Mouse (Mus musculus): ENCODE results near the gene Rcsd1. TPM values are rescaled to one million over a fixed set of nuclear protein-coding genes. Genes with fewer than 3 reads are reported as not detected.
A peak's percentile ranks its signal among the peaks of the same experiment; 100 is the strongest.

Rcsd1 gene
- total and polyA plus RNA-seq, 3 experiments: 22.7 to 81.1 (median 35.7) TPM

GRCm38 (mm10) chr1:165751838-165752237 lies 42.3 kb upstream of the Rcsd1 start:
- Histone ChIP-seq H3K9ac (ENCODE audit: insufficient read depth, low read depth) (no peak overlapping the region), H3K79me2 (replicated peaks; ENCODE audit: control insufficient read depth, extremely low read depth, insufficient read depth, poor library complexity, severe bottlenecking) (no peaks in the 10 kb centered on the region), H3K4me3 (replicated peaks in 1 of 3; ENCODE audit: low read depth in 2 of 3, low read length in 2 of 3, poor library complexity in 1 of 3) (no peak overlapping the region), H3K27me3 (replicated peaks) (no peaks in the 10 kb centered on the region), H3K36me3 (replicated peaks in 1 of 2; ENCODE audit: control insufficient read depth in 1 of 2, insufficient read depth in 1 of 2, low read length in 1 of 2) (no peaks in the 10 kb centered on the region), H3K27ac (ENCODE audit: insufficient read depth, low read depth) (no peak overlapping the region), H3K9me3 (replicated peaks; ENCODE audit: low read length) (no peaks in the 10 kb centered on the region), H3K4me1 (ENCODE audit: control insufficient read depth in 1 of 2, insufficient read depth in 2 of 2) (peaks cover 0 to 10% of the 10 kb centered on the region in 2 experiments; a peak in 1 of 4 replicates), H3K4me2 (ENCODE audit: insufficient read depth, low read depth, poor library complexity, severe bottlenecking) (no peak overlapping the region)
- dilution Hi-C loops (cut with MboI; ENCODE audit: extremely low pct_ligation_motif_present, extremely low pct_unique_long_range_greater_than_20kb, low sequenced_read_pairs): no loop called here
- TF ChIP-seq SIN3A (IDR thresholded peaks at IDR 0.05; ENCODE audit: low read length): no peak
- no peak for TF ChIP-seq NRF1 (IDR thresholded peaks at IDR 0.05; ENCODE audit: low read depth, low read length)
- TF ChIP-seq TBP (conservative IDR thresholded peaks at IDR 0.05; ENCODE audit: low read depth, low read length): no peak
- no peak for TF ChIP-seq MAFK (IDR thresholded peaks at IDR 0.05; ENCODE audit: insufficient replicate concordance, low read length)
- TF ChIP-seq MEF2A (IDR thresholded peaks at IDR 0.05; ENCODE audit: borderline replicate concordance, low read depth, low read length): no peak
- DNase-seq (ENCODE audit: extremely low read depth): no peak
- in situ Hi-C loops (cut with MboI; ENCODE audit: low pct_ligation_motif_present, low pct_unique_long_range_greater_than_20kb, low sequenced_read_pairs): no loop called here

- no peaks in the 10 kb centered on the region for H3K27me3 ChIP-seq (replicated peaks)
- TF ChIP-seq USF1 (IDR thresholded peaks at IDR 0.05; ENCODE audit: low read depth, low read length) (no peak), ZKSCAN1 (IDR thresholded peaks at IDR 0.05; ENCODE audit: borderline replicate concordance, low read depth, low read length) (no peak), MYC (IDR thresholded peaks at IDR 0.05; ENCODE audit: low read depth, low read length) (no peak), CTCF (conservative IDR thresholded peaks at IDR 0.05 in 1 of 2, IDR thresholded peaks at IDR 0.05 in 1 of 2; ENCODE audit: low read depth in 2 of 2, low read length in 2 of 2) (no peak), EP300 (IDR thresholded peaks at IDR 0.05; ENCODE audit: low read length) (no peak), RCOR1 (conservative IDR thresholded peaks at IDR 0.05; ENCODE audit: low read depth, low read length) (no peak), ZNF384 (IDR thresholded peaks at IDR 0.05; ENCODE audit: low read depth, low read length) (no peak), JUN (IDR thresholded peaks at IDR 0.05; ENCODE audit: insufficient read depth, low read depth, low read length) (no peak), MAFK (IDR thresholded peaks at IDR 0.05; ENCODE audit: insufficient replicate concordance, low read length) (no peak), NELFE (IDR thresholded peaks at IDR 0.05; ENCODE audit: low read depth, low read length) (no peak), NRF1 (IDR thresholded peaks at IDR 0.05; ENCODE audit: low read depth, low read length) (no peak), ZC3H11A (IDR thresholded peaks at IDR 0.05; ENCODE audit: low read depth, low read length) (no peak)
- H3K36me3 ChIP-seq (replicated peaks in 1 of 2; ENCODE audit: control insufficient read depth in 1 of 2, insufficient read depth in 1 of 2, low read length in 1 of 2): no peaks in the 10 kb centered on the region
- no peak overlapping the region for H3K27ac ChIP-seq (ENCODE audit: insufficient read depth, low read depth)
- no peaks in the 10 kb centered on the region for H3K9me3 ChIP-seq (replicated peaks; ENCODE audit: low read length)
- H3K4me3 ChIP-seq (replicated peaks in 1 of 3; ENCODE audit: low read depth in 2 of 3, low read length in 2 of 3, poor library complexity in 1 of 3): no peak overlapping the region
- peaks cover 0 to 10% of the 10 kb centered on the region in 2 experiments; a peak in 1 of 4 replicates for H3K4me1 ChIP-seq (ENCODE audit: control insufficient read depth in 1 of 2, insufficient read depth in 2 of 2)
- H3K4me2 ChIP-seq (ENCODE audit: insufficient read depth, low read depth, poor library complexity, severe bottlenecking): peak overlapping the region; percentile 70; the same call in 1 of the 2 replicates
- no peak overlapping the region for H3K9ac ChIP-seq (ENCODE audit: insufficient read depth, low read depth)
- no peaks in the 10 kb centered on the region for H3K79me2 ChIP-seq (replicated peaks; ENCODE audit: control insufficient read depth, extremely low read depth, insufficient read depth, poor library complexity, severe bottlenecking)
- in situ Hi-C loops (cut with MboI; ENCODE audit: low pct_ligation_motif_present, low pct_unique_long_range_greater_than_20kb, low sequenced_read_pairs) (no loop called here), dilution Hi-C loops (cut with MboI; ENCODE audit: extremely low pct_ligation_motif_present, extremely low pct_unique_long_range_greater_than_20kb, low sequenced_read_pairs) (no loop called here)
- DNase-seq (ENCODE audit: extremely low read depth): no peak
These were observed 41.6 kb upstream of the Rcsd1 start for GRCm38 (mm10) chr1:165751142-165751541.
